Mouse (Mus musculus): ENCODE data around the gene Rbfox1.

Rbfox1 gene

DNA sequence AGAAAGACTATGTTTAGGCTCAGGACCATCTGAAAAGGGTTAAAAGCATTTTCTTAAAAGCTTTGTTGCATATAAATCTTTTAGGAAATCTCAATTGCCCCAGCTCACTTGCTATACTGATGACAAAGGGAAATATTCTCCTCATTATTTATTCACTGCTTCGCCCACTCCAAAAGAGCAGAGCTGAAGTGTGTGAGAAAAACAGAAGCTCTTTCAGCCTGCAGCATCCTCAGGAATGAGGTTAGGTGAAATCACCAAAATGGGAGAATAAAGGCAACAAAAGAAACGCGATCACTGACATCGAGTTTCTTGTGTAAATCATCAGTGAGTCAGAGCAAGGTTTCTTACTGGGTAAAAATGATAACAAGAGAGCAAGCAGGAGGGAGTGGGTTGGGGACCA, 1469.0 kb downstream of the Rbfox1 start:
- no peak for DNase-seq (ENCODE audit: low read depth, low spot score)

DNA sequence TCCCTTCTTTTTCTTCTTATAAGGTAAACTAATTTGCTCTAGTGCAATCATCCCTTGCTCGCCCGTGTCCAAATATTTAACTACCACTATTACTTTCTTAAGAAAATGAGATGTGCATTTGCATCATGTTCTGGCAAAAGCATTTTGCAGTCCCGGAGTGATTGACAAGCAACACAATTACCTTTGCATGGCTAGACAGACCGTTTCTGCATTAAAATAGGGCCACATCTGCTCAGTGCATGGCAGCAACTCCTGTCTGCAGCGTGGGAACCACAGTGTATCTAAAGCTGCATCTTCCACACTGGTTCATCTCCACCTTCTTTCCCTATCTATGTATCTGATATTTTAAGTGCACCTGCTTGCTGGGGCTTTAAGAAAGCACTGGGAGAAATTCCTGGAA, 1473.9 kb downstream of the Rbfox1 start:
- no peak for DNase-seq (ENCODE audit: low read depth, low spot score)

DNA sequence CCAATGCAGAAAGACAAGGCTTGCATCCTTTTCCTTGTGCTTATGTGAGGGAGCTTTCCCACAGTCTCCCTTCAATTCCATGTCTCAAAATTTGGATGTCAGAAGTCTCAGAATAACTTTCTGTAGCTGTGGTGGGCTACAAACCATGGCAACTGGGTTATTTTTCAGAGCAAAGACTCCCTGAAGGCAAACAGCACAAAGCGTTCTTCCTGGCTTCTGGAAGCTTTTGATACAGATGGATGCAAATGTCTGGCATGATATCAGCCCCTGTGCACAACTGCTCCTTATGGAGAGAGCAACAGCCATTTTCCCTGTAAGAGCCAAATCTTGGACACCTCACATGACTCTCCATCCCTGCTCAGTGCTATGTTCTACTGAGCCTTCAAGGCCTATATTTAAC, 1475.6 kb downstream of the Rbfox1 start:
- DNase-seq (ENCODE audit: low read depth, low spot score), result no peak

DNA sequence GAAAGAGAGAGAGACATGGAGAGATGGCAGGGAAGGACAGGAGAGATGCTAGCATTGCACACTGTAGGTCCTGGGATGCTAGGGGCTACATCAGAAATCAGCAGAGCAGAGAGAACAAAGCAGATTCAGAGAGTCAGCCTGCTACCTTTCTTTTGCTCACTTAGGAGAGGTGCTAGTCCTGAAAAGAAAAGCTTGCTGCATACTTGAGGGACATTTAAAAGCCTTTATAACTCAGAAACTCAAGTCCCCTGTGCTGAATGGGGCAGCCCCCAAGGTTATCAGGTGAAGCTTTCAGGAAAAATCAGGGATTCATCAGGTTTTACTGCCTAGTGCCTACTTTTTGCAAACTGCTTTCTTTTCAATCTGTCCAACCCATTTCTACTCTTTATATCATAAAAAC, 1480.7 kb downstream of the Rbfox1 start:
- DNase-seq (ENCODE audit: low read depth, low spot score), result no peak

DNA sequence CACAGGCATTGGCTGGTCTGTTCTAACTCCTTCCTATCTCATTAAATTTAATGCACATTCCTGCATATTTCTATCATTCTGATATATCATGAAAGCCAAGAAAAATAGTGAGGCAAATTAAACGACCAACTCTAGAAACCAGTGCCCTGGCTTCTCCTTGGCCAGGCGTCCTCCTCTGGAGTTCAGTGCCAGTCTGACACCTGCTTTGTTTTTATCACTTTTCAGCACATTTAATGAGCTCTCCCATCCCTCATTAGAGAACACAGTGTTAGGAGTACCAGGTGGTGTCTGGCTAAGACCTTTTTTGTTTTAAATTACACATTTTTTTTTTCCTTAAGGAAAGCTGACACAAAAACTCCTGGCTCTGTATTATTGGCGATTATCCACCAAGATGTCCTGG, 1489.0 kb downstream of the Rbfox1 start:
- DNase-seq (ENCODE audit: low read depth, low spot score), result no peak

DNA sequence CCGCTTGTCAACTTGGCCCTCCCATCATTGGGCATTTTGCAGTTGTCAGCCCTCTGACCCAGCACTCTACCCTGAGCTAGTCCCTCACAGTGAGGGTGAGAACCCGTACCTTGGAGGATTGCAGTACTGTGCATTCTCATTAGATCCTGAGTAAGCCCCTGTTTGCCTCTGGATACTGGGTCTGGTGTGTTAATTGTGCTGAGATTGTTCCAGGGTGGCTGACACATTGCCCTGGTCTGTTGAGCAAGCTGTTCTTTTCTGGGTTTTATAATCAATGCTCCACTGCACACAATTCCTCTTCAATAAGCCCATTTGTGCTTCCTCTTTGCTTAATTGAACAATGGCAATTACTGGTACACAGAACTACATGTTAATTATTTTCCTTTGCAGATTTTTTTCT, 1489.5 kb downstream of the Rbfox1 start:
- no peak for DNase-seq (ENCODE audit: low read depth, low spot score)

DNA sequence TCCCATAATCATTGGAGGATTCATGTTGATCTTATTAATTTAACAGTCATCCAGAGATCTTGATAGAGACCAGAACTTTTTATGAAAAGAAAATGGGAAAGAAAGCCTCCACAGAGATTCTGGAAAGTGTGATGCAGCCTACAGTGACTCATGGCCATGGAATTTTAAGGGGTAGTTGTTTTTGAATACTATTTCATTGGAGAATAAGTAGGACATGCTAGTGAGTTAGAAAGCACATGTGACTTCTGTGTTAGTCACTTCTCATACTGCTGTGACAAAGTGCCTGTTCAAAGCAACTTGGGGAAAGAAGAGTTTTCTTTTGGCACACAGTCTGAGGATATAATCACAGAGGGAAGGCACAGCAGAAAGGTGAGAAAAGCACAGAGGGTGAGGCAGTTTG, 1510.9 kb downstream of the Rbfox1 start:
- DNase-seq (ENCODE audit: low read depth, low spot score), result no peak

DNA sequence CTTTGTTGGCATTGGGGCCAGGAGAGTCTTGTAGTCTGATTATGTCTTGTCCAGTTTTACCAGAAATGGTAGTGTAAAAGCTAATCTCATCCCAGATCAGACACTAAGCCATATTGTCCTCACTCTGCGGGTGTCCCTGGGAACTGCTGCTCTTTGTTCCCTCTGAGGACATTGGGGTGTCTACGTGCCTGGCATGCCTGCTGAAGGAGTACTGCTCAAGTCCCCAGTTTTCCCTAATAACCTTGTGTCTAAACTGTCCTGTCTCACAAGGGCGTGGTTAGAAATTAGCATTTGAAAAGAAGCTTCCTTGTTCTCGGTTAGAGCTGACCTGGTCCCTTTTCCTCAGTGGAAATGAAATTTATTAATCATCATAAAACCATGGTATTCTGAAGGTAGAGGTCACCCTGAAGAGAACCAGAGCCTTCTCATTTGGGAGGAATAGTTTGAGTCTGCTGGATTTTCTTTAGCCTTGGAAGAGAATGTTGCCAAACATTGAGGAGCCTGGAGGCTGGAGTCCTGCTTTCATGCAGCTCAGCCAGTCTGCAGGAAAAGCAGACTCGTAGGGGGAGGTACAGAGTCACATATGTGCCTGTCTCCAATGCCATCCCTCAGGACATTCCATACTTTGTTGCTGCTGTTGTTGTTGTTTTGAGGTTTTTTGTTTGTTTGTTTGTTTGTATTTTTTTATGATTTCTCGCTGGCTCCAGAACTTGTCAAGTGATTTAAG, 1519.8 kb downstream of the Rbfox1 start:
- DNase-seq (ENCODE audit: low read depth, low spot score), result no peak

DNA sequence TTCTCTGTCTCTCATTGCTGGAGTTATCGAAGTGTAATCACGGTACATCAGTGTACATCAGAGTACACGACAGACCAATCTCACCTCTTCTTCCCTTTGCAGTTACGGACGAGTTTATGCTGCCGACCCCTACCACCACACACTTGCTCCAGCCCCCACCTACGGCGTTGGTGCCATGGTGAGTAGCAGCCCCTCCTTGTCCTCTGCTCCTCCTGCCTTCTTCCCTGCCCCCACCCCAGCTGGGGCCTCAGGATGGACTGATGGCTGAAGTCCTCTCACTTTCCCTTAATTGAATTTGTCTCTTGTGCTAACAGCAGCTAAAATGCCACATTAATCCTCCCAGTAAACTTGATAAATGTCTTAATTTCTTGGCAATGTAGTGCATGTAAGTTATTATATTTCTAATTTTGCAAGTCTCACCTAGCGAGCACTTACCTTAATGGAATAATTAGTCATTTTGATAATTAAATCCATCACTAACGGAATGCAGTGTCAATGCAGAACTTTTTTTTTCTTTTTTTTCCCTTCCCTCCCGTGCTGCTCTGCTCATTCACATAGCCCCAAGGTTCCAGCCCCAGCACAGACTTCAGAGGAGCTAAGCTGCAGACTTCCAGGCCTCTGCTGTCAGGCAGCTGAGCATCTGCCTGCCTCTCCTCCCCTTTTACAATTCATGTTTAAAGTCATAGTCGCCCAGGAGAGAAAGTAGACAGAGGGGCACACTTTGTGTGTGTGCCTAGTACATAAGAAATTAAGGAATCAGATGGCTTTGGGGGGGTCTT, 1522.9 kb downstream of the Rbfox1 start:
- no peak for DNase-seq (ENCODE audit: low read depth, low spot score)

DNA sequence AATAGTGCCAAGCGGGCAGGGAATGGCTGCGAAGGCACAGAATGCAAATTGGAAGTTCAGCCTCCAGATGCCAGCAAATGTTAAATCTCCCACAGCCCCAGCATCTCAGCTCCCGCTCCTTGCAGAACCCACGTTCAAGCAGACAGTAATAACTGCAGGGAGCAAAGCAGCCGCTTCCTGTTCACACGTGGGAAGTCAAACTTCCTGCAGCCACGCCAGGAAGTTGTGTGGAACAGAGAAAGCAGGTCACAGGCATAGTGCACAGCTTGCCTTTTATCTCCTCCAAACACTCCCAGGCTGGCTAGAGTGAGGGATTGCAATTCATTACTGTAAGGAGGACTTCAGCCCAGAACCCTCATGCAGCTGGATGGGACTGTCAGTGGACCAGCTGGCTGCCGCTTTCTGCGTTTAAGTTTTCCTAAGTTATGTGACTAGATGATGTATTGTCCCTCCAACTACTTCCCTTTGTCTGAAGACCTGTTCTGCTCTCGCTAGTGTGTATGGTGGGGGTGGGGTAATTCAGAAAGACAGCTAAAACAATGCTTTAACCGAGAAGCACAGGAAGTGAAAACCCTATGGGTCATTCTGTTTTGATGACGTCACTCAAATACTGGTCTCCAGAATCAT, 1534.6 kb downstream of the Rbfox1 start:
- DNase-seq (ENCODE audit: low read depth, low spot score), result no peak

DNA sequence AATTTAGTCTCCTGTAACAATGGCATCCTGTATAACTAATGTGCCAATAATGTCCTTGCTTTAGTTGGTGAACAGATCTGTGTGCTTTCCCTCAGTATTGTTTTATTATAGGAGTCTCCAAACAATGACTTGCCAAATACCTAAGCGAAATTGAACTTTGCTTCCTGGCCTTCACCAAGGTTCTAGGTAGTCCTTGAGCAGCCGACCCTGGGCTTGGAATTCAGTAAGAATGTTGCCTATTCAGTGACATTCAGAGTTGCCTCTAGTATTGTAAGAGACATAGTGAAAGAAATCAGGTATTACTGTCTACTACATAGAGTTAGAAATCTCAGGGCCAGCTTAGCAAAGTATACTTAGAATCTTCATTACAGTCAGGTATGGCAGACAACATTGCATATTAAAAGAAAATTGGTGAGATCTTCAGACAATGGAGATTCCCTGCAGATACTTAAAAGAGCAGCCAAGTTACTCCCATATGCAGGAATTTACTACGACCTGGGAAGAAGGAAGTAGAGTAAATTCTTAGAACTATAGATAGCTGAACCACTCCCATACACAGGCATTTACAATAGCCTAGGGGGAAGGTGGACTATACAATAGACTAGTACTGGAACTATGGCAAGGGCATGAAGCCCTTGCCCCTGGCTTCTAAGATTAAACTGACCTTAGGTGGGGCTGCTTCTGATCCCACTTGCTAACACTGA, 1540.4 kb downstream of the Rbfox1 start:
- no peak for DNase-seq (ENCODE audit: low read depth, low spot score)

DNA sequence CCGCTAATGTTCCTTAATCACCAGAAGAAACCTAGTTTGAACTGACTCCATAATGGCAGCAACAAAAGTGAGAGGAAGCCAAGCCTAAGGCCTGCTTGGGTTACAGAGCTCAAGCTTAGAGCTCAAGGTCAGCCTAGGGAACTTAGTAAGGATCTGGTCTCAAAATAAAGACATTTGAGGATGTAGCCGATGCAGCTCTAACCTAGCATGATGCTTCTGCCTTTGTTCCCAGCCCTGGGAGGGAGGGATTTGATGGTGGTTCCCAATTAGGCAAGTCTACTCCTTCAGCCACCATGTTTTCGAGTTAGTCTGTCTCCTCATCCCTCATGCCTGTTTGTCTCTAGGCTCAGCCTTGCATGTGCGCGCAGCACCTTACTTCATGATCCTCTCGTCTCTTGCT, 1548.1 kb downstream of the Rbfox1 start:
- DNase-seq (ENCODE audit: low read depth, low spot score), result no peak

DNA sequence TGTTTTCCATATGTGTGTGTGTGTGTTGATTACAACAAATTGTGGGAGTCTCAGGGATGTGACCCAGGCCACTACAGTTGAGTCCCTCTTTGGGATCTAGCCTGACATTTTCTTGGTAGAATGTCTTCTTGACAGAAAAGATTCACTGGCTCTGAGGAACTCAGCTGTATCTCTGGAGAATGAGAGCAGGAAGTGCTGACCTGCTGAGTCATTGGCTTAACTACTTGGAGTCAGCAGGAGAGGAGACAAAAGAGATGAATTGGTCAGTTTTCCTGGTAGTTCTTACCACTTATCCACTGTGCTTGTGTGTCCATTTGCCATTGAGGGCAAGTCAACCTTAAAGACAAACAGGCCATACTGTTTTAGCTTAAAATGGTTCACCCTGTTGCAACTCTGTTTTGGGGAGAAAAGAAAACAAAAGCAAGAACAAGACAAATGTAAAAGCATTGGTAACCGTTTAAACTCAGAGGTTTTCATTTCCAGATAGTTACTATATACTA, 1561.7 kb downstream of the Rbfox1 start:
- no peak for DNase-seq (ENCODE audit: low read depth, low spot score)

DNA sequence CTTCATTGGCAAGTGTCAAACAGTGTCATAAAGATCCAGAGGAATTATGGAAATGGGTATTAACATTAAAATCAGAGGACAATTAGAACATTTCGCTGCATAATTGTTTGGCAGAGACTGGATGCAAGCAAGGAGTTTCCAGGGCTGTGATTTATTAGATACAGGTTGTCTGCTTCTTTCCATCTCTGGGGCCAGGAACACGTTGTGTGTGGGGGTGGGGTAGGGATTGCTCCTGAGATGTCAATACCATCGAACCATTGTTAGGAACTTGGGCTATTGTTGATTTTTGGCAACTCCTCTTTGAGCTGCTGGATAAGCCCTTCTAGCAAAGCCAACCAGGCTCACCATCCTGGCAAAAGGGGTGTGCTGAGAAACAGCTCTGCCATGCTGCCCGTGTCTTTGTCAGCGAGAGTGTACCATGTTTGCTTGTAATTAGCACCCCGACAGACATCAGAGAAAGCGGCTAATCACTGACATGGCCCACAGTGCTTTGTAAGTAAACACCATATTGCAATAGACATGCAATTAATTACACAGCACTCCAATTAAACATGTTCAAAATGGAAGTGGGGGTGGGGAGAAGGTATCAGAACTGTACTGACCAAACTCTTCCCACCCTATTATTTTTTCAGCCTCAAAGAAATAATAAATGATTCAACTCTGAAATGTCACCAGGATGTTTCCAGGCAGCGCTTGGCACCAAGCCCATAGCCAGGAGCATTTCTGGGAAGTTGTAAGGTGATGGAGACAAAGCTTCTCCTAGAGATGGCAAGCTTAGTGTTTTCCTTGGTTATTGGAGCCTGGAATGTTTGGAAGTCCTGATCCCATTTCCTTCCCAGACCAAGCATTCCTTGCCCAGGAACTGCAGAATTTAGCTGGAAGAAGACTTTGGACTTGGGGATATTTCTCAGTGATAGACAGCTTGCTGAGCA, 1562.8 kb downstream of the Rbfox1 start:
- DNase-seq (ENCODE audit: low read depth, low spot score), result no peak

DNA sequence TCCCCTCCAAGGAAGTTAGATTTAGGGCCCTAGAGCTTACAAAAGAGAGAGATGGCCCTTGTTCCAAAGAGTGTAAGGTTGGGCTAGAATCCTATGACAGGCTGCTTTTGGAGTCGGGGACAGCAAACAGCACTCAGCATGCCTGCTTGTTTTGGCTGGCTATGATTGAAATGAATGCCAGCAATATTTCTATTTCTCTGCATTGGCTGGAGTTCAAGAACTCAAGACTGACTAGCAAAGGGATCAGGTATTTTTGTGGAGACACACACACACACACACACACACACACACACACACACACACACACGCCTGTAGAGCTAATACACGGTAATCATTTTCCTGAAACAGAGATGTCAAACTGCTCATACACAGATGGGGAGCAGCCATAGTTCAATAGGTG, 1566.0 kb downstream of the Rbfox1 start:
- DNase-seq (ENCODE audit: low read depth, low spot score), result no peak

DNA sequence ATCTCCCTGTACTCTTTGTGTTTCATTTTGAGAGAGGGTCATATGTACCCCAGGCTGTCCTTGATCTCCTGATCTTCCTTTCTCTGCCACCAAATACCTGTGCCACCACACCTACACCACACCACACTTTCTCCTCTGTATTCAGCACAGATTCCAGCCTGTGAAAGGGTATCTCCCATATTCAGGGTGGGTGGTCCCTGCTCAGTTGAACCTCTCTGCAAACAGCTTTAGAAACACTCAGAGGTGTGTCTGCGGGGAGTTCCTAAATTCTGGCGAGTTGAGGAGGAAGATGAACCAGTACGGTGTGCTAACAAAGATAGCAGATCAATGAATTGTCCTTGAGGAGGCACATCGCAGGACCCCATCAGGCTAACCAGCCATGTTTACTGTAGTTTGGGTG, 1572.4 kb downstream of the Rbfox1 start:
- DNase-seq (ENCODE audit: low read depth, low spot score), result no peak
